Mouse (Mus musculus) kidney, adult 2 months (tissue): Measurements from ENCODE around the gene Rnf141. TPM values are rescaled to one million over a fixed set of nuclear protein-coding genes. Genes with fewer than 3 reads are reported as not detected.

ENCODE experiments used
- DNase-seq: peaks from one replicate; pipeline ENCODE4 v3.0.0; 2021
- H3K27ac ChIP-seq: fragments of 200-500 bp; 2 replicates; pipeline ENCODE4 v1.5.1; 2012; ENCODE audit warnings: low read depth, low read length, control low read depth, inconsistent platforms; ENCODE audit not compliant: insufficient read depth
- H3K27me3 ChIP-seq: fragments of 200-500 bp; replicated peaks from 2 replicates; pipeline ENCODE4 v1.6.1; 2012; ENCODE audit warnings: mild to moderate bottlenecking, moderate library complexity, low read length, inconsistent platforms; ENCODE audit not compliant: control insufficient read depth, insufficient read depth
- H3K36me3 ChIP-seq: fragments of 200-500 bp; 2 replicates; pipeline ENCODE4 v1.6.1; 2012; ENCODE audit warnings: mild to moderate bottlenecking, moderate library complexity, low read length, inconsistent platforms; ENCODE audit not compliant: control insufficient read depth, insufficient read depth
- H3K4me1 ChIP-seq: fragments of 200-500 bp; 2 replicates; pipeline ENCODE4 v1.6.1; 2011; ENCODE audit warnings: low read length; ENCODE audit not compliant: control insufficient read depth, insufficient read depth
- H3K4me3 ChIP-seq: fragments of 200-500 bp; 2 replicates; pipeline ENCODE4 v1.5.1; 2011; ENCODE audit warnings: mild to moderate bottlenecking, low read depth, low read length, control low read depth; ENCODE audit not compliant: insufficient read depth
- CTCF ChIP-seq: fragments of 200-500 bp; conservative IDR thresholded peaks from 2 replicates; pipeline ENCODE4 v1.5.1; 2011; ENCODE audit warnings: low read depth, mild to moderate bottlenecking, control low read depth, low read length, moderate library complexity, mixed read lengths; ENCODE audit not compliant: insufficient read depth, insufficient read length
- POLR2A ChIP-seq: fragments of 200-500 bp; IDR thresholded peaks from one replicate; pipeline ENCODE4 v1.6.1; 2011; ENCODE audit warnings: low read depth, low read length, control low read depth
- WGBS: fragments of 180-500 bp; shearing (Covaris S2); methylation state at CpG from one replicate; pipeline ENCODE4 v1.1.7; 2018; 5-methylcytosine and 5-hydroxymethylcytosine counted together
- polyA plus RNA-seq: library from polyadenylated mRNA; depleted of rRNA; stranded (reverse); fragments of >200 nt; gene quantifications from 2 replicates; pipeline ENCODE4 v1.2.3, GENCODE M21; 2012

Gene Rnf141
- polyA plus RNA-seq, 1 experiment = 19.3 TPM

DNA sequence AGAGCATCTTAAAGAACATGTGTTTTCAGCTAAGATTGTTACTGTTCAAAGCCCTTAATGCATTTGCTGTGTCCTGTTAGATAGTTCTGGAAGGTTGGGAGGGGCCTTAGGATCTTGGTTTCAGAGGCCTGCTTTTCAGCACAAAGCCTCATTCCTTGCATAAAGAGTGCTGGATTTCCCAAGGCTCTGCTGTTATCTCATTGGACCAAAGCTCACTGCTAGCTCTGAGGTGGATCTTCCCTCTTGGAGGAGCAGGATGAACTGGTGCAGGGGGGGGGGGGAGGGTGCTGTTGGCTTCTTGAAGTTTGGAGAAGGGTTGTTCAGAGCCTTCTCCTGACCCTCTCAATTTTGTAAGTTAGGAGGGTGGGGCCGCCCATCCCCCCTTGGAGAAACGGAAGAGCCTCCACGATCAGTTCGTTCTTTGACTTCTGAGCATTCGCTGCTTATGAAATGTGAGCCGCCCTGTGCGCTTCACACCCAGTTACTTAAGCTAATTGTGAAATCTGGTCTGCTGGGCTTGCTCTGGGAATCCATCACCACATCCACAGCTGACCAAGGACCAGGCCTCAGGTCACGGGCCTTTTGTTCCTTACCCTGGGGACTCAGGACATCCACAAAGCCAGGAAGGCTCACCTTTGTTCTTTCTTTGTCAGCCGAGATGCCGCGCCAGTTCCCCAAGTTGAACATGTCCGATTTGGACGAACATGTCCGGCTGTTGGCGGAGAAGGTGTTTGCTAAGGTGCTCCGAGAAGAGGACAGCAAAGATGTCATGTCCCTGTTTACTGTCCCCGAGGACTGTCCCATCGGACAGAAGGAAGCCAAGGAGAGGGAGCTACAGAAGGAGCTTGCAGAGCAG, 66.9 kb downstream of the Rnf141 start:
- H3K4me1 ChIP-seq = peaks cover 21% of the 10 kb centered on the region

DNA sequence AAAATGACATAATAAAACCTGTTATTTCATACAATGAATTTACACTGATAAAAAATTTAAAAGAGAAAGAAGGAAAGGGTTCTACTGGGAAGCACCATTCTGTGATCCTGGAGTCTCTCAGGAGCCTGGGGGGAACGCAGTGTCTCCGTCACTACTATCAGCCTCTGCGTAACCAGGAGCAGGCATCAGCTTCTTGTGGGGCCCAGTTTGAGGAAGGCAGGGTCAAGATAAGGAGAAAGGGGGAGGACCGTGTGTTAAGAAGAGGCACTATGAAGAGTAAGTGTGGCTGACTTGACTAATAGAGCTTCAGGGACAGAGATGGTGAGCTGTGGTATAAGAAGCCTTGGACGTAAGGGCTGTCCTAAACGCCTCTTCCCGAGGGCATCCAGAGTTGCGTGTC, 69.6 kb downstream of the Rnf141 start:
- no peaks in the 10 kb centered on the region; the same call in 1 of the 2 replicates for H3K36me3 ChIP-seq
- no peak for DNase-seq
- H3K4me3 ChIP-seq = no peak overlapping the region
- 0 out of 2 replicates have a peak overlapping the region, but pooled peaks have one; percentile 7 for H3K27ac ChIP-seq
- 93% methylated on average over 8 of the region's 8 CpGs for WGBS
- no peak for TF ChIP-seq CTCF
- TF ChIP-seq POLR2A = no peak
- H3K27me3 ChIP-seq = no peaks in the 10 kb centered on the region
- H3K4me1 ChIP-seq = peaks cover 18% of the 10 kb centered on the region

More for the DNA sequence above, 66.9 kb downstream of the Rnf141 start:
- no peak for TF ChIP-seq CTCF
- no peak for TF ChIP-seq POLR2A
- WGBS = 90% methylated on average over 18 of the region's 18 CpGs
- H3K27me3 ChIP-seq = no peaks in the 10 kb centered on the region
- H3K27ac ChIP-seq = no peak overlapping the region
- H3K36me3 ChIP-seq = no peaks in the 10 kb centered on the region; the same call in 1 of the 2 replicates
- H3K4me3 ChIP-seq = no peak overlapping the region
- no peak for DNase-seq

DNA sequence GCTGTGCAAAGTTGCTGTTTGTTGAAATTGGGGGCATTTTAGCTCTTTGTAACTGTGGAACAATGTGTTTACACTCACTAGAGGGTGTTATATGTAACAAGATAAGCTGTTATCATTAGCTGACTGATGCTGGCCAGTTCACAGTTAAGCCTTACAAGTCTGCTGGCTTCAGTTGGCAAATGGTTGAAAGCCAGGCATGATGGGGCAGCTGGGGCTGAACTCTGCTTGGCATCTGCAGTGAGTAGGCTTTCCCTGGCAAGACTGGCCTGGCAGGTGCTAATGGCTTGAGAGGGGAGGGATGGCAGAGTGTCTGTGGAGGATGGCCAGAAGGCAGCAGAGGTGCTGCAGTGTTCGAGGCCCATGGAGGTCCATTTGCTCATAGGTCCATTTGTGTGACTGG, 70.2 kb downstream of the Rnf141 start:
- DNase-seq = peak; percentile 54
- H3K4me3 ChIP-seq = peak overlapping the region; percentile 23; the same call in 1 of the 2 replicates
- H3K27ac ChIP-seq = peak overlapping the region; percentile 86
- peaks cover 21% of the 10 kb centered on the region for H3K4me1 ChIP-seq
- no peaks in the 10 kb centered on the region for H3K27me3 ChIP-seq
- 64% methylated on average over 1 of the region's 1 CpGs for WGBS
- no peaks in the 10 kb centered on the region; the same call in 1 of the 2 replicates for H3K36me3 ChIP-seq
- TF ChIP-seq CTCF (no peak), POLR2A (no peak)

DNA sequence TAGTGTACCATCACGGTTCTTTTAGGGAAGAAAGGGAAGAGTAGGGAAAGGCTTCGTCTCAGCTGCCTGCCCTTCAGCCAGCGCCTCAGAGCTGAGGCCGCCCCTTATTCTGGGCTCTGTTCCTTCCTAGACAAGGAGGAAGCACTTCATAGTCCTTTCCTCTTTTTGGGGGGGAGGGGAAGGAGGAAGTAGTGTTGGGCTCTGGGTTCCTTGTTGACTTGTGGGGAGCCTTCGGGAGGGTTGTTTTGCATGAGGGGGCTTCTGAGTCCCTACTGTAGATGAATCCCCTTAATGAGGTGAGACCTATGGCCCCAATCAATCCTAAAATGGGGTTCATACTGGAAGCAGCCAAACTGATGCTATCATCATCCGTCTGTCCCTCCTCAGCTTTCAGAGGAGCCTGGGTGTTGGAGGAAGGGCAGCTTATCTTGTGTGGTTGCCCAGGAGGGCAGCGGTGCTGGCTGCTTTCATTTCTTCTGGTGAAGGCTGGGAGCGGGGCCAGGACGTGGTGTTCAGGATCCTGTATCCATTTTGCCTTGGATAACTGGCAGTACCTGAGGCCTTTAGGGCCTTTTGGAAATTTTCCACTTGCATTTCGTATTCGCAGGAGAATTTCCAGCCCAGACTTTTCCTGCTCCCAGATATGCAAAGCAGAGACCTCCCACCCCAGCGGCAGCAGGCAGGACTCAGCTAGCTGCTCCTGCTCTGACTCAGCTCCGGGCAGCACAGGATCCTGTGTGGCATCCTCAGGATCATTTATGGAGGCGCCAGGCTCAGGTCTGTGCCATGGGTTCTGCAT, 70.9 kb downstream of the Rnf141 start:
- DNase-seq = peak; percentile 93
- peak overlapping the region; percentile 86 for H3K27ac ChIP-seq

DNA sequence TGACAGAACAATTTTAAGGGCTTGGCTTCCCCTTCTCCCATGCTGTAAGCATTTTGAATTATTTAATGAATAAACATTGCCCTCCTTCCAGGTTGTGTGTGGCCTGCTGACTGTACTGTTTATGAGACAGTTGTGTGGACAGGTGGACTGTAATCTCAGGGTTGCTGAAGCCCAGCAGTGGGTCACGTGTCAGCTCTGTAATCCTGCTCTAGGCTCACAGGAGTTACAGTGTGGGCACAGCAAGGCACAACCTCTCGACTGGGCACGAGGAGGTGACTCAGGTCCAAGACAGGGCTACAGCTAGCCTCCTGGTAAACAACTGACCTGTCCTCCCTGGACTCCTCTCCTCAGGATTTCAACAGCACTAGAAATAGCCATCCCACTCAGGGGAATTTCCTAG, 71.9 kb downstream of the Rnf141 start:
- DNase-seq = peak; percentile 71

More for the DNA sequence above, 70.9 kb downstream of the Rnf141 start:
- Histone ChIP-seq H3K4me3 (peak overlapping the region; percentile 15; the same call in 1 of the 2 replicates), H3K4me1 (peaks cover 21% of the 10 kb centered on the region), H3K27me3 (no peaks in the 10 kb centered on the region), H3K36me3 (no peaks in the 10 kb centered on the region)
- 35% methylated on average over 14 of the region's 14 CpGs for WGBS
- TF ChIP-seq POLR2A = no peak
- TF ChIP-seq CTCF = no peak

DNA sequence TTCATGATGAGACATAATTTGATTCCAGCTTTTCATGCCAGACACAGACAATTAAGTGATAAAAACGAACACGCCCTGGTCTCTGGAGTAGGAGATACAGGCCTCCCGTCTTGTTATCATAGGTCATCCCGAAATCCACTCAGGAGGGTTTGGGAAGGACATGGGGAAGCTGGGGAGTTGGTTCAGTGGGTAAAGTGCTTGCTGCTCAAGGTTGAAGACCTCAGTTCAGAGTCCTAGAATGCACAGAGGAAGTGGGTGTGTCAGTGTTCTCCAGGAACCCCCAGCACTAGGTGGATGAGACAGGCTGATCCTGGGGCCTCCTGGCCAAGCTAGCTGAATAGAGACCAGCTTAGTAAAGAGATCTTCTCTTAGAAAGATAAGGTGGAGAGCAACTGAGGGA, 73.3 kb downstream of the Rnf141 start:
- WGBS = 94% methylated on average over 4 of the region's 4 CpGs
- no peak for DNase-seq
- TF ChIP-seq POLR2A = no peak
- TF ChIP-seq CTCF = no peak

More for the DNA sequence above, 71.9 kb downstream of the Rnf141 start:
- H3K27ac ChIP-seq = peak overlapping the region; percentile 86
- H3K27me3 ChIP-seq = no peaks in the 10 kb centered on the region
- peaks cover 21% of the 10 kb centered on the region for H3K4me1 ChIP-seq
- 28% methylated on average over 3 of the region's 3 CpGs for WGBS
- H3K36me3 ChIP-seq = no peaks in the 10 kb centered on the region
- TF ChIP-seq CTCF (no peak), POLR2A (no peak)
- no peak overlapping the region for H3K4me3 ChIP-seq

More for the DNA sequence above, 73.3 kb downstream of the Rnf141 start:
- H3K27ac ChIP-seq = no peak overlapping the region
- H3K27me3 ChIP-seq = no peaks in the 10 kb centered on the region
- H3K36me3 ChIP-seq = no peaks in the 10 kb centered on the region
- H3K4me3 ChIP-seq = no peak overlapping the region
- peaks cover 21% of the 10 kb centered on the region for H3K4me1 ChIP-seq
